Mouse (Mus musculus) CH12.LX (cell line): ENCODE data around the gene Dcst1.

ENCODE experiments used
- CHD1 ChIP-seq: IDR thresholded peaks from 2 replicates; pipeline ENCODE4 v1.6.1; 2012; ENCODE audit warnings: low read depth, low read length, improper control_type of control experiment, inconsistent platforms
- CTCF ChIP-seq, 2 experiments: IDR thresholded peaks in 1 of 2; conservative IDR thresholded peaks in 1 of 2; 2 replicates each; pipeline ENCODE4 v1.5.1; 2011 to 2012; ENCODE audit warnings: low read depth in 2 of 2, low read length in 2 of 2, improper control_type of control experiment in 1 of 2, inconsistent platforms in 1 of 2, mild to moderate bottlenecking in 1 of 2, moderate library complexity in 1 of 2
- ELF1 ChIP-seq: IDR thresholded peaks from 2 replicates; pipeline ENCODE4 v1.6.1; 2014; ENCODE audit warnings: low read depth, mild to moderate bottlenecking, inconsistent platforms, low read length, improper control_type of control experiment
- HCFC1 ChIP-seq: IDR thresholded peaks from 2 replicates; pipeline ENCODE4 v1.6.1; 2012; ENCODE audit warnings: low read depth, mild to moderate bottlenecking, inconsistent platforms, low read length, improper control_type of control experiment
- MAFK ChIP-seq: IDR thresholded peaks from 2 replicates; pipeline ENCODE4 v1.6.1; 2011; ENCODE audit warnings: low read length, improper control_type of control experiment; ENCODE audit not compliant: insufficient replicate concordance
- SIN3A ChIP-seq: IDR thresholded peaks from 2 replicates; pipeline ENCODE4 v1.6.1; 2012; ENCODE audit warnings: low read length, improper control_type of control experiment, inconsistent platforms
- USF1 ChIP-seq: IDR thresholded peaks from 2 replicates; pipeline ENCODE4 v1.6.1; 2014; ENCODE audit warnings: low read depth, mild to moderate bottlenecking, inconsistent platforms, low read length, improper control_type of control experiment
- USF2 ChIP-seq: conservative IDR thresholded peaks from 2 replicates; pipeline ENCODE4 v1.6.1; 2011; ENCODE audit warnings: low read depth, low read length, improper control_type of control experiment

- no peak for TF ChIP-seq HCFC1
- TF ChIP-seq CTCF (conservative IDR thresholded peaks at IDR 0.05 in 1 of 2, IDR thresholded peaks at IDR 0.05 in 1 of 2; ENCODE audit: low read depth in 2 of 2, low read length in 2 of 2) = no peak
- TF ChIP-seq CHD1 = no peak
- TF ChIP-seq USF1 = no peak
- TF ChIP-seq ELF1 = no peak
- TF ChIP-seq SIN3A = no peak
- TF ChIP-seq USF2 = no peak
- TF ChIP-seq MAFK = no peak
Measured at GRCm38 (mm10) chr3:89380711-89381110, 15.7 kb upstream of the Dcst1 start.
